Mouse (Mus musculus) layer of hippocampus, adult 2 months (tissue): Measurements from ENCODE around the gene Ephb1. TPM values are rescaled to one million over a fixed set of nuclear protein-coding genes. Genes with fewer than 3 reads are reported as not detected.
A peak's percentile ranks its signal among the peaks of the same experiment; 100 is the strongest.

Experiments used
- DNase-seq, 2 experiments: peaks; one replicate each; pipeline ENCODE4 v3.0.0; 2022; ENCODE audit warnings: low spot score in 2 of 2
- H3K27ac ChIP-seq: fragments of 200-600 bp; 2 replicates; pipeline ENCODE4 v1.8.1; 2022
- H3K4me3 ChIP-seq: fragments of 200-600 bp; 2 replicates; pipeline ENCODE4 v1.8.1; 2022; ENCODE audit warnings: mild to moderate bottlenecking
- CTCF ChIP-seq: fragments of 200-600 bp; conservative IDR thresholded peaks from 2 replicates; pipeline ENCODE4 v1.8.1; 2022; ENCODE audit warnings: antibody characterized with exemption, mild to moderate bottlenecking, moderate library complexity
- long read RNA-seq, 2 experiments: library from polyadenylated mRNA; stranded (forward); transcript quantifications; one replicate each; pipeline ENCODE4 v2.0.0; 2021; ENCODE audit warnings: borderline mapping rate in 2 of 2
- total RNA-seq, 2 experiments: library from RNA; stranded (reverse); gene quantifications; 2 replicates each; pipeline ENCODE4 v1.2.3; 2021

Ephb1 gene
- 10 to 100 TPM; 23.5 to 26.3 TPM for total RNA-seq
- long read RNA-seq, experiment 1, full-length matches to known transcripts, result 22 of 30 reads
- long read RNA-seq, experiment 1, partial matches to known transcripts, result 5 of 30 reads
- long read RNA-seq, experiment 1, other reads (novel, unspliced or antisense), result 3 of 30 reads
- long read RNA-seq, experiment 2, full-length matches to known transcripts, result 32 of 43 reads
- long read RNA-seq, experiment 2, partial matches to known transcripts, result 6 of 43 reads
- long read RNA-seq, experiment 2, other reads (novel, unspliced or antisense), result 5 of 43 reads

DNA sequence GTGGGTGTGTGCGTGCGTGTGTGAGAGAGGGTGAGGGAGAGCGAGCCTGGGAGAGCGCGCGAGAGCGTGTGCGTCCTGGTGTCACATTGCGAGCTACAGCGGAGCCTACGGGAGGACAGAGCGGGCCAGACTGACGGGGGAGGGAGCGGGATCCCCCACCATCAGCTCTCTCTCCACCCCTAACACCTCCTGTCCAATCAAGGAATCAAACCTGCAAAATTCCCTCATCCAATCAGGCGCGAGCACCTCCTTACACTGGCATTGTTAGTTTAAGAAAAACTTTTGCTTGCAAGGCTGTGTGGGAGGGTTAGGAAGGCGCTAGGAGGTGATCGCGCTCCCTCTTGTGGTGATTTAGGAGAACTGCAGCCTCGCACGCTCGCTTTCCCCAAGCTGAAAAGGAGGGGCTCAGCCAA is at the start of gene Ephb1:
Ephb1 (minus strand) TSS at position 133 of the 413 bp plus-strand sequence.
- H3K27ac ChIP-seq, result peak within 1 kb of the TSS; percentile 84
- peak; percentile 90 to 93 for DNase-seq
- H3K4me3 ChIP-seq, result peak within 1 kb of the TSS; percentile 72
- TF ChIP-seq CTCF, result peak; percentile 100

- peak; percentile 96 for TF ChIP-seq CTCF
- no peak overlapping the region for H3K27ac ChIP-seq
- DNase-seq, result peak; percentile 50 to 62
- peak overlapping the region; percentile 14; the same call in 1 of the 2 replicates for H3K4me3 ChIP-seq
Observed at GRCm38 (mm10) chr9:102403086-102404021, 48.9 kb upstream of the Ephb1 start.

DNA sequence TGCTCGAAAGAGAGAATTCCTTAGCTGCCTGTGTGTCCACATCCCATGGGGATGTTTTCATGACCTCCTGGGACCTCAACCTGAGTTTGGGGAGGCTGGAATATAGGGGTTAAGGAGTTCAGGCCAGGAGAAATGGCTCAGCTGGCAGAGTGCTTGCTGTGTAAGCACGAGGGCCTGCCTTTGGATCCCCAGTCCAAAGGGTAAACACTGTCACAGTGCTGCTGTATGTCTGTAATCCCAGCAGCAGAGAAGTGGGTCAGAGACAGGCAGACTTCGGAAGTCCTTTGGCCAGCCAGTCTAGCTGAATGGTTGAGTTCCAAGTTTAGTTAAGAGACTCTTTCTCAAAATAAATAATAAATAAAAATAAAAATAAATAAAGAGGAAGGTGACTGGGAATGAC is 48.2 kb upstream of the Ephb1 start:
- DNase-seq, result no peak
- TF ChIP-seq CTCF, result no peak
- no peak overlapping the region for H3K4me3 ChIP-seq
- no peak overlapping the region for H3K27ac ChIP-seq

DNA sequence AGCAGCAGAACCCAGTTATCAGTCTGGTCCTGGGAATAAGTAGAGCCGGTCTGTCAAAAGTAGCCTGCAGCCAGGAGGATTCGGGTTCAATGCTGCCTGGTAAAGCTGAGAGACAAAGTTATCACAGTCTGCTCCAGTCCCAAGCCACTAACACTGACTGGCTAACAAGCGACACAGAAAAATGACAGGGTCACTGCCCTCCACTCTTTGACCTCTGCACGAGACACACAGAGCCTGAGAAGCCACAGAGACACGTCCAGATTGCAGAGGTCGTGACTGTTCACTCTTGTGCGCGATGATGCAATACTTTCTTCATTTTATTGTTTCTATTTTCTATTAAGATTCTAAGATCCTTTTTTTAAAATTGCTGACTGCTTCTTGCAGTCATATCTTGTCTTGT is 33.8 kb upstream of the Ephb1 start:
- no peak overlapping the region for H3K4me3 ChIP-seq
- TF ChIP-seq CTCF, result no peak
- no peak for DNase-seq
- H3K27ac ChIP-seq, result no peak overlapping the region

DNA sequence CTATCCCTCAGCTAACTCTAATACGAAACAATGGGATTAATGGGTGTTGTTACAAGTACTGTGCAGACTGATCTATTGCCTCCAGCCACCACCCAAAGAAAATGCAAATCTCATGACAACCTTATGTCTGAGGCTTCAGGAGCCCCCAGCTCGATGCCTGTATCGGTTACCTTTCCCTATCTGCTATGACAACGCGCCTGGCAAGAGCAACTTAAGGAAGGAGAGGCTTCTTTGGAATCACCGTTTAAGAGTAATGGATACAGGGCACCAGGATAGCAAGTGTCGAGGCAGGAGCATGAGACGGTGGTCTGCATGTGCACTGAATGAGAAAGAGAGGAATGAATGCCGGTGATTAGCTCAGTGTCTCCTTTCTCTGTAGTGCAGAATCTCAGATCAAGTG is 32.3 kb upstream of the Ephb1 start:
- H3K27ac ChIP-seq, result no peak overlapping the region
- no peak for TF ChIP-seq CTCF
- no peak overlapping the region for H3K4me3 ChIP-seq
- DNase-seq, result no peak

- no peak for DNase-seq
- H3K27ac ChIP-seq, result no peak overlapping the region
- no peak for TF ChIP-seq CTCF
- H3K4me3 ChIP-seq, result no peak overlapping the region
Observed at GRCm38 (mm10) chr9:102380235-102380634, 25.7 kb upstream of the Ephb1 start.

GRCm38 (mm10) chr9:102374661-102375060 is 20.2 kb upstream of the Ephb1 start:
- no peak for TF ChIP-seq CTCF
- Histone ChIP-seq H3K27ac (no peak overlapping the region), H3K4me3 (no peak overlapping the region)
- no peak for DNase-seq

DNA sequence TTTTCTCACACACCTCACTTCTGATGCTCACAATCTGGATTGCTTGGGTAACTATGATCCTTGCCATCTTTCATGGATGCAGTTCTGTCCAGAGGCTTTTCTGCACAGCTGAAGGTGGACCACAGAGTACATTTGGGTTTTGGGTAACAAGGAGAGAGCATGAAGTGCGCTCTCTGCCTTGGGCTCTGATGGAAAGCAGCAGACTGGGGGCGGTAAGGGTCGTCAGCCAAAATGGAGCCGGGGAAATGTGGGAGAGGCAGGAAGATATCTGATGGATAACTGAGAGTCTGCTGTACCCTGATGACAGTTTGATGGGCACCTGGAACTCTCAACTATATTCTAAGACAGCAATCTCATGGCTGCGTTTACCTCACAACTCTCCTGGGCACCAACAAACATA is 19.4 kb upstream of the Ephb1 start:
- no peak for TF ChIP-seq CTCF
- Histone ChIP-seq H3K27ac (no peak overlapping the region), H3K4me3 (0 out of 2 replicates have a peak overlapping the region, but pooled peaks have one; percentile 3)
- no peak for DNase-seq

DNA sequence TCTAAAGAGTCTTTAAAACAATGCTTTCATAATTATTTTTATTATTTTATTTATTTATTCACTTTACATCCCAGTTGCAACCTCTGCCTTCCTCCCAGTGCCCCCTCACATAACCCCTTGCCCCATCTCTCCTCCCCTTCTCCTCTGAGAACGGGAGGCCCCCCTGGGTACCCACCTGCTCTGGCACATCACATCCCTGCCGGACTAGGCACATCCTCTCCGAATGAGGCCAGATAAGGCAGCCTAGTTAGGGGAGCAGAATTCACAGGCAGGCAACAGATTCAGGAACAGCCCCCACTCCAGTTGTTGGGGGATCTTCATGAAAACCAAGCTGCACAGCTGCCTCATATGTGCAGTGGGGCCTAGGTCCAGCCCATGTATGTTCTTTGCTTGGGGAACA is 17.4 kb upstream of the Ephb1 start:
- no peak overlapping the region for H3K27ac ChIP-seq
- no peak overlapping the region for H3K4me3 ChIP-seq
- TF ChIP-seq CTCF, result no peak
- no peak for DNase-seq

- TF ChIP-seq CTCF, result peak; percentile 15
- Histone ChIP-seq H3K27ac (no peak overlapping the region), H3K4me3 (no peak overlapping the region)
- DNase-seq, result no peak
Observed at GRCm38 (mm10) chr9:102371036-102371770, 16.7 kb upstream of the Ephb1 start.

GRCm38 (mm10) chr9:102370141-102370540 is 15.6 kb upstream of the Ephb1 start:
- DNase-seq, result no peak
- no peak overlapping the region for H3K4me3 ChIP-seq
- TF ChIP-seq CTCF, result no peak
- no peak overlapping the region for H3K27ac ChIP-seq

DNA sequence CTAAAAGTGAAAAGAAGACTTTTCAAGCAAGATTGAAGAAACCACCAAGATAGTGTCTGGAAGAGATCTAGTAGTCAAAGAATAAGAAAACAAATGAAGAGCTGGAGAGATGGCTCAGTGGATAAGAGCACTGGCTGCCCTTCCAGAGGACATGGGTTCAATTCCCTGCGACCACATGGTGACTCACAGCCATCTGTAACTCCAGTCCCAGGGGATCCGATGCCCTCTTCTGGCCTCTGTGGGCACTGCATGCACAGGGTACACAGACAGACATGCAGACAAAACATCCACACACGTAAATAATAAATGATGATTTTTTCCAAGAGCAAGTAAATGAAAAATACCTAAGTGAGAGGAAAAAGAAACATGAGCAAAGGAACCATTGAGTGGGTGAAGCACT is 14.6 kb upstream of the Ephb1 start:
- peak; percentile 60 for TF ChIP-seq CTCF

GRCm38 (mm10) chr9:102367796-102368195 is 13.3 kb upstream of the Ephb1 start:
- no peak for DNase-seq
- Histone ChIP-seq H3K27ac (no peak overlapping the region), H3K4me3 (no peak overlapping the region)
- TF ChIP-seq CTCF, result no peak

More for the DNA sequence above, 14.6 kb upstream of the Ephb1 start:
- no peak for DNase-seq
- H3K27ac ChIP-seq, result no peak overlapping the region
- H3K4me3 ChIP-seq, result no peak overlapping the region
